Mouse (Mus musculus) embryonic facial prominence, embryonic 11.5 days (tissue): ENCODE measurements at regions not wholly inside any gene's neighbourhood (a gene's known extent, or its start where the extent isn't known, plus 50 kb on each side); places are given as distances from the start of the nearest gene placed in this dataset.

ENCODE experiments used
- ATAC-seq: fragments of 200-750 bp; cut with Nextera tagmentation; replicated peaks from 2 replicates; pipeline ENCODE4 v1.8.0; 2017; ENCODE audit warnings: low read depth; ENCODE audit not compliant: insufficient number of reproducible peaks, low FRiP score, low TSS enrichment
- DNase-seq: peaks from one replicate; pipeline ENCODE4 v3.0.0-alpha.2; 2015; ENCODE audit warnings: low spot score
- H3K27ac ChIP-seq: fragments of 300-500 bp; sonication (generic); replicated peaks from 2 replicates; pipeline ENCODE4 v1.5.1; 2014; ENCODE audit warnings: mild to moderate bottlenecking, low read depth, low read length, control low read depth
- H3K27me3 ChIP-seq: fragments of 300-500 bp; sonication (generic); 2 replicates; pipeline ENCODE4 v1.6.1; 2014; ENCODE audit warnings: mild to moderate bottlenecking, low read length, moderate library complexity, mixed read lengths; ENCODE audit not compliant: control insufficient read depth, insufficient read depth
- H3K36me3 ChIP-seq: fragments of 300-500 bp; sonication (generic); replicated peaks from 2 replicates; pipeline ENCODE4 v1.6.1; 2014; ENCODE audit warnings: low read depth, mild to moderate bottlenecking, low read length, moderate library complexity, mixed read lengths; ENCODE audit not compliant: control insufficient read depth, insufficient read depth
- H3K4me1 ChIP-seq: fragments of 300-500 bp; sonication (generic); 2 replicates; pipeline ENCODE4 v1.6.1; 2014; ENCODE audit warnings: low read length, mixed read lengths; ENCODE audit not compliant: control insufficient read depth, insufficient read depth
- H3K4me2 ChIP-seq: fragments of 300-500 bp; sonication (generic); 2 replicates; pipeline ENCODE4 v1.6.1; 2014; ENCODE audit warnings: low read depth, mild to moderate bottlenecking, control low read depth, low read length, moderate library complexity
- H3K4me3 ChIP-seq: fragments of 300-500 bp; sonication (generic); 2 replicates; pipeline ENCODE4 v1.5.1; 2014; ENCODE audit warnings: low read depth, low read length, control low read depth
- H3K9ac ChIP-seq: fragments of 300-500 bp; sonication (generic); replicated peaks from 2 replicates; pipeline ENCODE4 v1.6.1; 2014; ENCODE audit warnings: mild to moderate bottlenecking, control low read depth, low read length
- H3K9me3 ChIP-seq: fragments of 300-500 bp; sonication (generic); replicated peaks from 2 replicates; pipeline ENCODE4 v1.6.1; 2016; ENCODE audit warnings: mild to moderate bottlenecking, low read length, inconsistent platforms, mixed read lengths; ENCODE audit not compliant: control insufficient read depth
- WGBS: fragments of 180-500 bp; shearing (Covaris S2); extraction: QIAGEN DNeasy Blood & Tissue Kit; methylation state at CpG from one replicate; pipeline ENCODE4 v1.1.7; 2014; 5-methylcytosine and 5-hydroxymethylcytosine counted together

DNA sequence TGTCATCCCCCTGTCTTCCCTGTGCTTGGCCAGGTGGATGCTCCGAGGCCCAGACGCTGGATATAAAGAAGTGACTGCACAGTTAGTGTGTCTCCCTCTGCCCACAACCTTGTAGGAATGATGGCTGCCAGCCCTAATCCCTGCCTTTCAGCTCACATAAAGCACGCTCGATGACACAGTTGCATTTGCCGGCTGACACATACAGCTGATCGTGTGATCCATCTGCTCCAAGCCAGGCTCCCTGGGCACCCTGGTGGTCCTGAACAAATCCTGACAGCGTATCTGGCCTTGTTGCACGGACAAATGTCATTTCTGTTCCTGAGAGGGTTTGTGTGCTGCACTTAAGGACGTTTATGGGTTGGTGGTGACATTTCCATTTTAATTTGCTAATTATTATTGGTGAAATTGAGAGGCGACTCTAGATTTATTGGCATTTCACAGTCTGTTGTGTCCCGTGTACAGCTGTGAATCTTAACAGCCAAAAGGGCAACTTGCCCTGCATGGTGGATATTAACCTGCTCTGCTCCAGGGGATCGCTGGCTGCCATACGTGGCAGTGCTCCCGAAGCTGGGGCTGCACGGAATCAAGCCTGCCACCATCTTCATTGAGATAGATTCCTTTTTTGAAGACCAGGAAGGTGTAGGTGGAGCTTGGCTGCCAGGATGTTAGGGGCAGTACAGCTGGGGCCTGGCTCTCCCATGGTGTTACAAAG is 241.9 kb upstream of the Kcnab2 start:
- Histone ChIP-seq H3K4me1 (no peaks in the 10 kb centered on the region), H3K9me3 (no peaks in the 10 kb centered on the region), H3K4me2 (no peak overlapping the region), H3K27ac (no peak overlapping the region), H3K9ac (no peak overlapping the region), H3K36me3 (no peaks in the 10 kb centered on the region), H3K27me3 (no peaks in the 10 kb centered on the region), H3K4me3 (no peak overlapping the region)
- DNase-seq (no peak), ATAC-seq (no peak)
- WGBS = 86% methylated on average over 15 of the region's 15 CpGs

DNA sequence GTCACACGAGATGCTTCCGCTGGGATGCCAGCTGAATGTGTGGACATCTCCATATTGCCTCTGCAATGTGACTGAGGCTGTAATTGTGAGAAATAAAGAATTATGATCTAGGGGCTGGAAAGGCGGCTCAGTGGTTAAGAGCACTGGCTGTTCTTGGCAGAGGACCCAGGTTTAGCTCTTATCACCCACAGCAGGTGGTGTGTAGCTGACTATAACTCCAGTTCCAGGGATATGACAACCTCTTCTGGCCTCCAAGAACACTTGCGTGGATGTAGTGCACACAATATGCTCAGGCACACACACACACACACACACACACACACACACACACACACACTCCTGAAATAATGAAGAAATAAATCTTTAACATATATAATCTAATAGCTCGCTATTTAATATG is 232.7 kb upstream of the Kcnab2 start:
- Histone ChIP-seq H3K4me3 (no peak overlapping the region), H3K27ac (no peak overlapping the region), H3K27me3 (no peaks in the 10 kb centered on the region), H3K9me3 (no peaks in the 10 kb centered on the region), H3K36me3 (no peaks in the 10 kb centered on the region), H3K4me2 (no peak overlapping the region), H3K4me1 (no peaks in the 10 kb centered on the region), H3K9ac (no peak overlapping the region)
- WGBS = 83% methylated on average over 5 of the region's 5 CpGs
- no peak for ATAC-seq
- no peak for DNase-seq

GRCm38 (mm10) chr4:152700217-152700616 is 222.5 kb upstream of the Kcnab2 start:
- ATAC-seq = no peak
- H3K4me1 ChIP-seq = no peaks in the 10 kb centered on the region
- 73% methylated on average over 7 of the region's 7 CpGs for WGBS

GRCm38 (mm10) chr4:152697247-152697960 is 219.7 kb upstream of the Kcnab2 start:
- Histone ChIP-seq H3K9ac (no peak overlapping the region), H3K4me3 (no peak overlapping the region), H3K4me1 (no peaks in the 10 kb centered on the region), H3K4me2 (no peak overlapping the region), H3K9me3 (no peaks in the 10 kb centered on the region), H3K27me3 (no peaks in the 10 kb centered on the region), H3K27ac (no peak overlapping the region; the same call in 1 of the 2 replicates), H3K36me3 (no peaks in the 10 kb centered on the region)
- WGBS = 54% methylated on average over 22 of the region's 22 CpGs
- DNase-seq (no peak), ATAC-seq (0 out of 2 replicates have a peak, but pooled peaks have one; percentile 12)

More at GRCm38 (mm10) chr4:152700217-152700616, 222.5 kb upstream of the Kcnab2 start:
- H3K27ac ChIP-seq = no peak overlapping the region
- H3K4me2 ChIP-seq = no peak overlapping the region
- no peak overlapping the region for H3K4me3 ChIP-seq
- H3K36me3 ChIP-seq = no peaks in the 10 kb centered on the region
- DNase-seq = no peak
- H3K9me3 ChIP-seq = no peaks in the 10 kb centered on the region
- H3K9ac ChIP-seq = no peak overlapping the region
- H3K27me3 ChIP-seq = no peaks in the 10 kb centered on the region

GRCm38 (mm10) chr4:152691735-152692134 is 214.1 kb upstream of the Kcnab2 start:
- 60% methylated on average over 12 of the region's 12 CpGs for WGBS
- no peak overlapping the region for H3K27ac ChIP-seq
- H3K36me3 ChIP-seq = no peaks in the 10 kb centered on the region
- no peaks in the 10 kb centered on the region for H3K4me1 ChIP-seq
- H3K9me3 ChIP-seq = no peaks in the 10 kb centered on the region
- no peak overlapping the region for H3K4me3 ChIP-seq
- ATAC-seq = no peak
- H3K27me3 ChIP-seq = no peaks in the 10 kb centered on the region
- no peak for DNase-seq
- H3K9ac ChIP-seq = no peak overlapping the region
- H3K4me2 ChIP-seq = no peak overlapping the region

DNA sequence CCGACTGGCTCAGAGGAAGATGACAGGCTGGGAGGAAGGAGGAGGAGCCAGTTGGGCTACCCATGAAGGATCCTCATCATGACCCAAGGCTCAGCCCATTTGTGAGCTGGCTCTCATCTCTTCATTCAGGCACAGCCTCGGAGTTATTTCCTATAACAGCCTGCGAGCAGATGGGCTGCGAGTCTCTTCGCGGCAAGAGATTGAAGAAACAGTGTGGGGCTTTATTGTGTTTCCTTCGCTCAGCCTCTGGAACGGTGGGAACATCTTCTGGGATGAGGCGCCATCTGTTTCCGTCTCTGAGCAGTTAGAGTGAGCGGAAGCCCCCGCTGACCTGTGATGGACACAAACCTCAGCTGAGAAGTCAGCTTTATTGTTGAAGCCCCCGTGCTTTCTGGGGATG is 213.6 kb upstream of the Kcnab2 start:
- DNase-seq = no peak
- no peaks in the 10 kb centered on the region for H3K36me3 ChIP-seq
- H3K27me3 ChIP-seq = no peaks in the 10 kb centered on the region
- 82% methylated on average over 13 of the region's 13 CpGs for WGBS
- H3K4me1 ChIP-seq = no peaks in the 10 kb centered on the region
- no peak for ATAC-seq
- H3K4me2 ChIP-seq = no peak overlapping the region
- H3K27ac ChIP-seq = no peak overlapping the region
- H3K9ac ChIP-seq = no peak overlapping the region
- no peaks in the 10 kb centered on the region for H3K9me3 ChIP-seq
- H3K4me3 ChIP-seq = no peak overlapping the region

- Histone ChIP-seq H3K4me2 (no peak overlapping the region), H3K4me3 (no peak overlapping the region), H3K9me3 (no peaks in the 10 kb centered on the region), H3K4me1 (no peaks in the 10 kb centered on the region), H3K36me3 (no peaks in the 10 kb centered on the region), H3K9ac (no peak overlapping the region), H3K27ac (no peak overlapping the region), H3K27me3 (no peaks in the 10 kb centered on the region)
- ATAC-seq (no peak), DNase-seq (no peak)
- WGBS = 79% methylated on average over 4 of the region's 4 CpGs
Measured at GRCm38 (mm10) chr4:152690766-152691165, 213.1 kb upstream of the Kcnab2 start.

- H3K4me3 ChIP-seq = no peak overlapping the region
- no peak for DNase-seq
- no peaks in the 10 kb centered on the region for H3K36me3 ChIP-seq
- no peak for ATAC-seq
- no peaks in the 10 kb centered on the region for H3K4me1 ChIP-seq
- H3K9me3 ChIP-seq = no peaks in the 10 kb centered on the region
- 80% methylated on average over 9 of the region's 9 CpGs for WGBS
- no peaks in the 10 kb centered on the region for H3K27me3 ChIP-seq
- H3K9ac ChIP-seq = no peak overlapping the region
- no peak overlapping the region for H3K27ac ChIP-seq
- no peak overlapping the region for H3K4me2 ChIP-seq
Measured at GRCm38 (mm10) chr4:152689831-152690230, 212.2 kb upstream of the Kcnab2 start.
